ENCODE assay signal across 23 mouse cellular contexts in genomic region chr6:50817430-50817829, GRCm38 (mm10).
DNase-seq lines count a peak whose midpoint lies in the region; ATAC-seq and TF ChIP-seq lines count a peak whose summit lies in the region.
"Had no signal": no experiment of that assay in that cellular context is flagged by ENCODE, and none has a peak within 500 bp of the region (broad histone marks: within the 10 kb centered on the region; RNA-seq: fewer than 3 reads in every experiment).

No protein-coding gene starts in this region.

- H3K4me1 ChIP-seq in hindbrain, embryonic 10.5 days (replicated peaks): peaks cover 69% of the 10 kb centered on the region
- peaks cover 13% of the 10 kb centered on the region; the same call in 1 of the 2 replicates for H3K4me1 ChIP-seq in hindbrain, postnatal 0 days (ENCODE audit: insufficient read depth, low read length)
- H3K4me1 ChIP-seq in kidney, embryonic 16.5 days (ENCODE audit: insufficient read depth, low read length): peaks cover 60% of the 10 kb centered on the region
- peaks cover 37% of the 10 kb centered on the region for H3K4me1 ChIP-seq in midbrain, embryonic 12.5 days
- H3K4me1 ChIP-seq in midbrain, embryonic 13.5 days (replicated peaks): peaks cover 64% of the 10 kb centered on the region
- H3K4me1 ChIP-seq in embryonic facial prominence, embryonic 14.5 days (ENCODE audit: control insufficient read depth, insufficient read depth, low read length): peaks cover 29% of the 10 kb centered on the region
- H3K4me1 ChIP-seq in forebrain, postnatal 0 days (ENCODE audit: insufficient read depth): peaks cover 4% of the 10 kb centered on the region; the same call in 1 of the 2 replicates

- no peak for ATAC-seq in hindbrain, postnatal 0 days
- ATAC-seq in kidney, embryonic 16.5 days (ENCODE audit: low FRiP score, low TSS enrichment): no peak
- no peak for ATAC-seq in midbrain, embryonic 12.5 days (ENCODE audit: low FRiP score, low read depth)
- no peak for ATAC-seq in midbrain, embryonic 13.5 days
- no peak for ATAC-seq in embryonic facial prominence, embryonic 14.5 days (ENCODE audit: low read depth)
- no peak for ATAC-seq in forebrain, postnatal 0 days
- ATAC-seq: CD4-positive, CD25-positive, alpha-beta regulatory T cell, adult 4 months; forebrain, embryonic 15.5 days had no signal

- WGBS in hindbrain, embryonic 10.5 days: 77% methylated on average over 10 of the region's 10 CpGs
- 66% methylated on average over 10 of the region's 10 CpGs for WGBS in hindbrain, postnatal 0 days
- 33% methylated on average over 10 of the region's 10 CpGs for WGBS in kidney, embryonic 16.5 days
- WGBS in midbrain, embryonic 12.5 days: 85% methylated on average over 10 of the region's 10 CpGs
- 79% methylated on average over 10 of the region's 10 CpGs for WGBS in midbrain, embryonic 13.5 days
- 62% methylated on average over 10 of the region's 10 CpGs for WGBS in embryonic facial prominence, embryonic 14.5 days
- 69% methylated on average over 10 of the region's 10 CpGs for WGBS in forebrain, postnatal 0 days

- H3K36me3 ChIP-seq in hindbrain, embryonic 10.5 days: no peaks in the 10 kb centered on the region
- H3K36me3 ChIP-seq in hindbrain, postnatal 0 days (ENCODE audit: insufficient read depth, low read length): no peaks in the 10 kb centered on the region
- no peaks in the 10 kb centered on the region for H3K36me3 ChIP-seq in kidney, embryonic 16.5 days (ENCODE audit: insufficient read depth, low read length)
- no peaks in the 10 kb centered on the region for H3K36me3 ChIP-seq in midbrain, embryonic 12.5 days
- no peaks in the 10 kb centered on the region for H3K36me3 ChIP-seq in midbrain, embryonic 13.5 days
- H3K36me3 ChIP-seq in embryonic facial prominence, embryonic 14.5 days (ENCODE audit: control insufficient read depth, insufficient read depth, low read length): no peaks in the 10 kb centered on the region
- H3K36me3 ChIP-seq in forebrain, postnatal 0 days (ENCODE audit: insufficient read depth): no peaks in the 10 kb centered on the region
- H3K36me3 ChIP-seq: embryonic facial prominence, embryonic 15.5 days; forebrain, embryonic 10.5 days; forebrain, embryonic 15.5 days; heart, embryonic 15.5 days; hindbrain, embryonic 15.5 days had no signal

- no peak for TF ChIP-seq CTCF in hindbrain, postnatal 0 days (IDR thresholded peaks at IDR 0.05; ENCODE audit: low read depth)
- TF ChIP-seq CTCF in forebrain, postnatal 0 days (IDR thresholded peaks at IDR 0.05; ENCODE audit: low read depth): no peak

- H3K9me3 ChIP-seq in hindbrain, embryonic 10.5 days: no peaks in the 10 kb centered on the region
- H3K9me3 ChIP-seq in hindbrain, postnatal 0 days (ENCODE audit: low read length): no peaks in the 10 kb centered on the region
- no peaks in the 10 kb centered on the region for H3K9me3 ChIP-seq in kidney, embryonic 16.5 days (ENCODE audit: low read length)
- H3K9me3 ChIP-seq in midbrain, embryonic 12.5 days: no peaks in the 10 kb centered on the region
- H3K9me3 ChIP-seq in midbrain, embryonic 13.5 days: no peaks in the 10 kb centered on the region
- no peaks in the 10 kb centered on the region for H3K9me3 ChIP-seq in embryonic facial prominence, embryonic 14.5 days (ENCODE audit: control insufficient read depth, low read length)
- no peaks in the 10 kb centered on the region for H3K9me3 ChIP-seq in forebrain, postnatal 0 days (ENCODE audit: low read length)
- H3K9me3 ChIP-seq: embryonic facial prominence, embryonic 15.5 days; forebrain, embryonic 10.5 days; forebrain, embryonic 15.5 days; heart, embryonic 15.5 days; hindbrain, embryonic 15.5 days had no signal

- no peaks in the 10 kb centered on the region for H3K27me3 ChIP-seq in hindbrain, embryonic 10.5 days (ENCODE audit: insufficient read depth, poor library complexity, severe bottlenecking)
- no peaks in the 10 kb centered on the region for H3K27me3 ChIP-seq in hindbrain, postnatal 0 days (ENCODE audit: insufficient read depth, low read length)
- no peaks in the 10 kb centered on the region for H3K27me3 ChIP-seq in kidney, embryonic 16.5 days (ENCODE audit: insufficient read depth, low read length)
- no peaks in the 10 kb centered on the region for H3K27me3 ChIP-seq in midbrain, embryonic 12.5 days
- H3K27me3 ChIP-seq in midbrain, embryonic 13.5 days: no peaks in the 10 kb centered on the region
- no peaks in the 10 kb centered on the region for H3K27me3 ChIP-seq in embryonic facial prominence, embryonic 14.5 days (replicated peaks; ENCODE audit: control insufficient read depth, insufficient read depth, low read length)
- no peaks in the 10 kb centered on the region for H3K27me3 ChIP-seq in forebrain, postnatal 0 days (ENCODE audit: insufficient read depth, low read length)
- H3K27me3 ChIP-seq: forebrain, embryonic 15.5 days; hindbrain, embryonic 15.5 days had no signal

- peak overlapping the region; percentile 56; the same call in 1 of the 2 replicates for H3K27ac ChIP-seq in hindbrain, embryonic 10.5 days
- no peak overlapping the region for H3K27ac ChIP-seq in hindbrain, postnatal 0 days
- peak overlapping the region; percentile 97 for H3K27ac ChIP-seq in kidney, embryonic 16.5 days (ENCODE audit: low read length)
- 0 out of 2 replicates have a peak overlapping the region, but pooled peaks have one; percentile 22 for H3K27ac ChIP-seq in midbrain, embryonic 12.5 days (replicated peaks)
- no peak overlapping the region for H3K27ac ChIP-seq in midbrain, embryonic 13.5 days
- 0 out of 2 replicates have a peak overlapping the region, but pooled peaks have one; percentile 22 for H3K27ac ChIP-seq in embryonic facial prominence, embryonic 14.5 days (replicated peaks; ENCODE audit: low read depth, low read length)
- H3K27ac ChIP-seq in forebrain, postnatal 0 days (ENCODE audit: low read depth, low read length): no peak overlapping the region
- H3K27ac ChIP-seq: forebrain, embryonic 10.5 days; forebrain, embryonic 15.5 days; heart, adult 2 months; heart, embryonic 15.5 days; hindbrain, embryonic 15.5 days had no signal

- H3K9ac ChIP-seq in hindbrain, postnatal 0 days (replicated peaks; ENCODE audit: low read length): no peak overlapping the region
- no peak overlapping the region for H3K9ac ChIP-seq in kidney, embryonic 16.5 days (replicated peaks; ENCODE audit: low read length)
- H3K9ac ChIP-seq in midbrain, embryonic 12.5 days (replicated peaks): no peak overlapping the region
- H3K9ac ChIP-seq in midbrain, embryonic 13.5 days (replicated peaks): no peak overlapping the region
- H3K9ac ChIP-seq in embryonic facial prominence, embryonic 14.5 days (ENCODE audit: low read depth, low read length): no peak overlapping the region
- H3K9ac ChIP-seq in forebrain, postnatal 0 days: no peak overlapping the region
- H3K9ac ChIP-seq: embryonic facial prominence, embryonic 15.5 days; forebrain, embryonic 15.5 days; heart, embryonic 15.5 days; hindbrain, embryonic 15.5 days had no signal

- H3K4me3 ChIP-seq in hindbrain, embryonic 10.5 days: no peak overlapping the region
- no peak overlapping the region for H3K4me3 ChIP-seq in hindbrain, postnatal 0 days (ENCODE audit: low read length)
- H3K4me3 ChIP-seq in kidney, embryonic 16.5 days (ENCODE audit: low read length): no peak overlapping the region
- no peak overlapping the region for H3K4me3 ChIP-seq in midbrain, embryonic 12.5 days
- no peak overlapping the region for H3K4me3 ChIP-seq in midbrain, embryonic 13.5 days (replicated peaks)
- no peak overlapping the region for H3K4me3 ChIP-seq in embryonic facial prominence, embryonic 14.5 days (ENCODE audit: low read depth, low read length)
- no peak overlapping the region for H3K4me3 ChIP-seq in forebrain, postnatal 0 days (ENCODE audit: low read depth, low read length)
- H3K4me3 ChIP-seq: embryonic facial prominence, embryonic 15.5 days; erythroblast, embryonic 14.5 days; forebrain, embryonic 10.5 days; forebrain, embryonic 15.5 days; heart, adult 2 months; heart, embryonic 15.5 days; hindbrain, embryonic 15.5 days had no signal

- H3K4me2 ChIP-seq in hindbrain, postnatal 0 days (ENCODE audit: low read depth, low read length): no peak overlapping the region
- H3K4me2 ChIP-seq in kidney, embryonic 16.5 days (replicated peaks; ENCODE audit: low read depth, low read length): no peak overlapping the region
- H3K4me2 ChIP-seq in midbrain, embryonic 12.5 days (replicated peaks): no peak overlapping the region
- H3K4me2 ChIP-seq in midbrain, embryonic 13.5 days (replicated peaks): no peak overlapping the region
- no peak overlapping the region for H3K4me2 ChIP-seq in embryonic facial prominence, embryonic 14.5 days (ENCODE audit: low read depth, low read length)
- no peak overlapping the region for H3K4me2 ChIP-seq in forebrain, postnatal 0 days (ENCODE audit: low read depth)
- H3K4me2 ChIP-seq: embryonic facial prominence, embryonic 15.5 days; forebrain, embryonic 15.5 days; heart, embryonic 11.5 days; heart, embryonic 15.5 days; hindbrain, embryonic 15.5 days had no signal

- DNase-seq in hindbrain, embryonic 10.5 days (ENCODE audit: low spot score): no peak
- no peak for DNase-seq in hindbrain, postnatal 0 days (ENCODE audit: low spot score)
- DNase-seq in kidney, postnatal 36 days: no peak
- DNase-seq in embryonic facial prominence, embryonic 14.5 days (ENCODE audit: low spot score): peak; percentile 46
- DNase-seq in forebrain, postnatal 0 days: no peak
- DNase-seq: adrenal gland, postnatal 10 days; cerebellum, adult 11-12 months; cerebellum, adult 9-10 months; cerebellum, postnatal 25 days; gastrocnemius, postnatal 14 days; heart, adult 2 months; heart, postnatal 14 days had no signal

Comparison
In these comparisons a context has a peak if more than half of its experiments do, and no peak if none do; other contexts are left out.
1. H3K27ac ChIP-seq: peak in hindbrain, embryonic 10.5 days (single experiment), kidney, embryonic 16.5 days (single experiment), midbrain, embryonic 12.5 days (single experiment) and embryonic facial prominence, embryonic 14.5 days (single experiment); none in hindbrain, postnatal 0 days (single experiment), midbrain, embryonic 13.5 days (single experiment) and forebrain, postnatal 0 days (single experiment).